Mouse (Mus musculus): ENCODE data around the gene Tspan32.

DNA sequence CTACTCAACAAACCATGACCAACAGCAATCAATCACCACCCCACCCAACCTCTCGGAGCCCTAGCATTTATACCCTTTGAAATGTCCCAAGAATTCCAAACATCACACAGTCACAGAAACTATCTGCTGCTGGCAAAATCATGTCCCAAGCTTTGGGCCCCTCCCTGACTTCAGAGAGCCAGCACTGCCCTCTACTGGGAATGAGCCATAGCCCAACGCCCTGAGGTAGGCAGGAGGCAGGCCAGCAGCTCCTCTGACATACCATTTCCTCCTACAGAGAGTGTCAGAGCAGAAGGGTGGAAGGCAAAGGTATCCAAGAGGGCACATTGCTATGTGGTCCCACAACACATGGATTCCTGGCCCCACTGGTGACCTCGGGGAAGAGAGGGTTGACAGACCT is 2.2 kb upstream of the Tspan32 start:
- TF ChIP-seq CTCF (IDR thresholded peaks at IDR 0.05; ENCODE audit: insufficient read depth, low read depth, low read length) = no peak
- no peak for TF ChIP-seq POLR2A (IDR thresholded peaks at IDR 0.05; ENCODE audit: insufficient read depth, low read depth, low read length)
